Mouse (Mus musculus) inflammation-experienced regulatory T-cells (primary cell): Measurements from ENCODE around the gene Xpnpep3. TPM values are rescaled to one million over a fixed set of nuclear protein-coding genes. Genes with fewer than 3 reads are reported as not detected.

Experiments
- polyA plus RNA-seq, 2 experiments: library from polyadenylated mRNA; unstranded; fragments of 100-300 nt; shearing (Covaris generic); gene quantifications; one replicate each; pipeline ENCODE4 v1.2.1; 2017

Gene Xpnpep3
- 1 to 10 TPM; 6.9 to 9.1 TPM for polyA plus RNA-seq

DNA sequence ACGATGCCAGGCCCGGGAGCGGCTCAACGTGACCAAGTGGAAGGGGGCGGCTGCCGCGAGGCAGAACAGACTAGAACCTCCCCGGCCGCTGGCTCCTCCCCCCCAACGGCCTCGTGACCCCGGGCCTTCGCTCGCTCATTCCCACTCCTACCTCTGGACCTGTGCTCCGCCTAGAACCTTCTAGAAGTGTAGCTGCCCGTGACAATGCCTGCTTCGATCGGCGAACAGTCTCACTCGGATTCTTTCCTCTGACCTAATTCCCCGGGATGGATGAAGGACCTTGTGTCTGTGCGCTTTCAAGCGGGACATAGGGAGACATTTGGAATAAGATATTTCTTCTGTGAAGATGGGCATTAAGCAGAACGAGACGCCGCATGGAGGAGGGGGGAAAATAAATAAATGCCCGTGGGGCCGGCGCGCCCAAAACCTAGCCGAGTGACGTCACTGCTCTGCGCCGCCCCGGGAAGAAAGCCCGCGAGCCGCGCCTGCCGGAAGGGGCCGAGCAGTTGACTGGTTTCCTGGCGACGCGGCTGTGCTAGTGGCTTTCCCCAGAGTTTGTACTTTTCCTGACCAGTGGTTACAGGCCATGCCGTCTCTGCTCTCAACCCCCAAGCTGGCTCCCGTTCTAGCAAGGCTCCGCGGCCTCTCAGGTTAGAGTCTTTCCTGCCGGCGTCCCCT, at the start of gene Xpnpep3, which contains the start of gene St13:
Xpnpep3 (plus strand) TSS at position 501 of the 678 bp plus-strand sequence.
St13 (minus strand) TSS at position 440 of the 678 bp plus-strand sequence.

DNA sequence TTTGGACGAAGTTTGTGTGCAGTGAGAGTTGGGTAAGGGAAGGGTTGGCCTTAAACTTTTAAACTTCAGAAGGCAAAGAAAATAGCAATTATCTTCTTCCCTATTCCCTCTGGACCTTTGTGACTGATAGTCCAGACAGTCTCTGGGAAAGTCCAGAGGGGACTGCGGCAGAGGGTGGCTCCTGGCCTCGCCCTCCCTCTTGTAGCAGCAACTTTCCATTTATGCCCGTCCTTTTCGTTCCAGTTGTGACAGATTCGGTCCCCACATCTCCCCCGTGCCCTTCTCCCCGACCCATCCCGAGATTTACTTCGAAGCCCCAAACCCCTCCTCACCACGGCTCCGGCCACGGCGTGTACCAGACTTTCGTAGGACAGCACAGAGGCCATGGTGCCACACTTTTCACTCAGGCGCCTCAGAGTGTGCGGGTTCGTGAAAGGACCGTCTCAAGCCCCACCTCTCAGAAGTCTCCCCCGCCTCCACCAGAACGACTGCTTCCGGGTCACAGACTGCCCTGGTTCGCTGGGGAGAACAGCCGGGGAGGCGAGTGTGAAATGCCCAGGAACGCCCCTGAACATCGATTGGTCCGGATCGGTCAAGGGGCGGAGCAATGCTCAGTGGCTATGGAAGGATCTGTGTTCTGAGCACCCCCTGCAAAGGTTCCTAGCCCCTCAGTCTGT, 39.5 kb upstream of the Xpnpep3 start, which contains the start of gene Slc25a17:
Slc25a17 (minus strand) TSS at position 468 of the 677 bp plus-strand sequence.

DNA sequence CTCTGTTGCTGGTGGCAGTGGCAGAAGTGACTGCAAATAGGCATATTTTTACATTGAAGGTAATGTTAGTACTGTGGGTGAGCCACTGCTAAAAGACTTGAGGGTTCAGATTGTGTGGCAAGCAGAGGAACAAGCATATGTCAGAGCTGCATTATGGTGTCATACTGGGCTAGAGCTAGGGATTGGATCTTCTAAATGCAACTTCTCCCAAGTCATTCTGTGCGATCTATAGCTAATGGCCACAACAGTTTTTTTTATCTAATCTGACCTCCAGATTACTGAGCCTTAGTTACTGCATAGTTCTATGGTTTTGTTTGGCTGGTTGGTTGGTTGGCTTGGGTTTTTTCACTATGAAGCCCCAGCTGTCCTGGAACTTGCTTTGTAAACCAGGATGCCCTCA, 8.3 kb downstream of the Xpnpep3 start, which contains the start of gene Dnajb7:
Dnajb7 (minus strand) TSS at position 101 of the 400 bp plus-strand sequence.

DNA sequence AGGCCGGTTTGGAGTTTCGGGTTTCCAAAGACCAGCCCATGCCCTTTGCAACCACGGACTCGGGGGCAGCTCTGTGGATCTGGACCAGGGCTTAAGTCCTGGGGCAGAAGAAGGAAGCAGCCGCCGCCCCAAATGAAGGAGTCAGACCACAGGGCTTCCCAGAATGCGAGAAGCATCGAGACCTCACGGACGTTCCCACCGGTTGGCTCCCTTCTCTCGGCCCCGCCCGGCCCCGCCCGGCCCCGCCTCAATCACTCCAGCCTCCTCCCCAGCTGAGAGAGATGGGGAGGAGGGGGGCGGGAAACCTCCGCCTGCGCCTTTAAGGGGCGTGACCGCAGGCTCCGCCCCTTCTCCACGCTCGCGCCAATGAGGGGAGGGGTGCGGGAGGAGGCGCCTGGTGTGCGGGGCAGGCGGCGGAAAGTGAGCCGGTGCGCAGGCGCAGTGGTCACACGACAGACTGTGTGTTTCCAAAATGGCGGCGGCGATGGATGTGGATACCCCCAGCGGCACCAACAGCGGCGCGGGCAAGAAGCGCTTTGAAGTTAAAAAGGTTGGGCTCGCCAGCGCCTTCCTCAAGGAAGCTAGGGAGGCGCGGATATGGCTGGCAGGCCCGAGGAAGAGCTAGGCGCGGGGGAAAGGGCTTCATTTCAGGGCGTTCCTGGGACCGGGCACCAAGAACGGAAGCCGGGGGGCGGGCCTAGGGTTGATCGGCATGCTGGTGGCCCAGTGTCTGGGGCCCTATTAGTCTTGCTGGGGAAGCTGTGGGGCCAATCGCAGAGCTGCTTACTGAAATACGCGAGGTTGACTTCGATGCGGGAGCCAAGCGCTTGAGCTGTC, 66.2 kb downstream of the Xpnpep3 start, which contains the start of gene Rbx1:
Rbx1 (plus strand) TSS at position 396 of the 837 bp plus-strand sequence.

Other genes with a start within 250 kb of the Xpnpep3 start
- 10 to 100 TPM; 83.5 to 89.7 TPM for gene Mrtfa, start 209.4 kb upstream of the Xpnpep3 start, polyA plus RNA-seq
- under 1 TPM in 1 of 2 experiments, not detected in 1; 0.42 TPM for gene Mchr1, start 164.6 kb upstream of the Xpnpep3 start, polyA plus RNA-seq
- gene Slc25a17, start 39.3 kb upstream of the Xpnpep3 start, polyA plus RNA-seq = 10 to 100 TPM; 56.4 to 57.0 TPM
- 100 to 1,000 TPM in 1 of 2 experiments, 10 to 100 TPM in 1; 83.1 to 116 TPM for gene St13, start 61 bp upstream of the Xpnpep3 start, polyA plus RNA-seq
- 1 to 10 TPM; 1.4 to 2.6 TPM for gene Dnajb7, start 8.2 kb downstream of the Xpnpep3 start, polyA plus RNA-seq
- gene Rbx1, start 66.2 kb downstream of the Xpnpep3 start, polyA plus RNA-seq = 100 to 1,000 TPM; 304 to 319 TPM
- gene Ep300, start 185.2 kb downstream of the Xpnpep3 start, polyA plus RNA-seq = 10 to 100 TPM; 40.4 to 41.4 TPM